Mouse (Mus musculus) thymus, postnatal 25 days (tissue): Measurements from ENCODE around the gene Caln1.
"Not testable (repeated sequence)": the region's sequence is repeated elsewhere in the genome, so short reads cannot be mapped to it uniquely, and the experiment has no call there.

Experiments used
- DNase-seq: peaks from one replicate; pipeline ENCODE4 v3.0.0; 2022

Gene Caln1

GRCm38 (mm10) chr5:130563146-130563545 lies 193.9 kb downstream of the Caln1 start:
- no peak for DNase-seq

- no peak for DNase-seq
Measured at GRCm38 (mm10) chr5:130566002-130566401, 196.7 kb downstream of the Caln1 start.

- DNase-seq: no peak
Measured at GRCm38 (mm10) chr5:130577581-130577980, 208.3 kb downstream of the Caln1 start.

- DNase-seq: no peak
Measured at GRCm38 (mm10) chr5:130584042-130584441, 214.8 kb downstream of the Caln1 start.

GRCm38 (mm10) chr5:130586257-130586656 lies 217.0 kb downstream of the Caln1 start:
- no peak for DNase-seq

- no peak for DNase-seq
Measured at GRCm38 (mm10) chr5:130596541-130596940, 227.3 kb downstream of the Caln1 start.

GRCm38 (mm10) chr5:130613657-130614056 lies 244.4 kb downstream of the Caln1 start:
- DNase-seq: no peak

GRCm38 (mm10) chr5:130614209-130614608 lies 245.0 kb downstream of the Caln1 start:
- DNase-seq: no peak

GRCm38 (mm10) chr5:130620060-130620459 lies 250.8 kb downstream of the Caln1 start:
- no peak for DNase-seq

- no peak for DNase-seq
Measured at GRCm38 (mm10) chr5:130623206-130623605, 254.0 kb downstream of the Caln1 start.

- no peak for DNase-seq
Measured at GRCm38 (mm10) chr5:130627800-130628199, 258.5 kb downstream of the Caln1 start.

- DNase-seq: no peak
Measured at GRCm38 (mm10) chr5:130635397-130635796, 266.1 kb downstream of the Caln1 start.

- DNase-seq: no peak
Measured at GRCm38 (mm10) chr5:130641881-130642280, 272.6 kb downstream of the Caln1 start.

- DNase-seq: not testable (repeated sequence)
Measured at GRCm38 (mm10) chr5:130646126-130646525, 276.9 kb downstream of the Caln1 start.

GRCm38 (mm10) chr5:130658141-130658540 lies 288.9 kb downstream of the Caln1 start:
- no peak for DNase-seq

- DNase-seq: no peak
Measured at GRCm38 (mm10) chr5:130666091-130666490, 296.8 kb downstream of the Caln1 start.

GRCm38 (mm10) chr5:130672588-130672987 lies 303.3 kb downstream of the Caln1 start:
- DNase-seq: no peak

GRCm38 (mm10) chr5:130673092-130673491 lies 303.8 kb downstream of the Caln1 start:
- no peak for DNase-seq

- no peak for DNase-seq
Measured at GRCm38 (mm10) chr5:130677895-130678294, 308.6 kb downstream of the Caln1 start.

GRCm38 (mm10) chr5:130685911-130686658 lies 316.8 kb downstream of the Caln1 start:
- no peak for DNase-seq

GRCm38 (mm10) chr5:130688385-130689138 lies 319.3 kb downstream of the Caln1 start:
- DNase-seq: no peak

GRCm38 (mm10) chr5:130691349-130691748 lies 322.1 kb downstream of the Caln1 start:
- no peak for DNase-seq

GRCm38 (mm10) chr5:130699476-130699875 lies 330.2 kb downstream of the Caln1 start:
- DNase-seq: no peak

GRCm38 (mm10) chr5:130701777-130702176 lies 332.5 kb downstream of the Caln1 start:
- no peak for DNase-seq
